Mouse (Mus musculus): ENCODE data around the gene Fbrs.
A peak's percentile ranks its signal among the peaks of the same experiment; 100 is the strongest.

GRCm38 (mm10) chr7:127477687-127478634 lies 1.0 kb upstream of the Fbrs start:
- TF ChIP-seq CTCF (IDR thresholded peaks at IDR 0.05; ENCODE audit: low read depth) (peak; percentile 51), EP300 (optimal IDR thresholded peaks at IDR 0.05) (no peak)

Data from stomach, postnatal 0 days (tissue).